Mouse (Mus musculus): Measurements from ENCODE around the gene Tmem25. TPM values are rescaled to one million over a fixed set of nuclear protein-coding genes. Genes with fewer than 3 reads are reported as not detected.

Tmem25 gene
- polyA plus RNA-seq, 2 experiments, result 2.5 to 7.2 TPM

DNA sequence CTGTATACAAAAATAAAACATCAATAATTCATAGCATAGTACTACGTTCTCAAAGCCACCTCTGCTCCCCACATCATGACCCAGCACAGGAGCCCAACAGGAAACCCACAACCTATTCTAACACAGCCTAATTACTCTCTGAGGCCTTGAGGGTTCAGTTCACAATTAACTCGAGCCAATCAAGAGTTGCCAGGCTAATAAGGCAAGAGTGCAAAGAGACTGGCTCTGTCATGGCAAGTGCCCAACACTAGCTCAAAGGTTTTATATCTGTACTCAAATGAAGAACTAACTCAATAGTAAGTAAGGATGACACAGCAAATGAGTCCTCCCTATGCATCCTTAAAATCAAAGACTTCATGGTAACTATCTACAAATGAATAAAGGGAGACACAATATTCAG is 31.4 kb upstream of the Tmem25 start:
- Histone ChIP-seq H3K27ac (replicated peaks; ENCODE audit: low read depth, low read length) (no peak overlapping the region), H3K4me3 (replicated peaks; ENCODE audit: low read length) (no peak overlapping the region), H3K9me3 (ENCODE audit: control insufficient read depth, low read length) (no peaks in the 10 kb centered on the region), H3K4me1 (ENCODE audit: control insufficient read depth, insufficient read depth, low read length) (no peaks in the 10 kb centered on the region), H3K4me2 (replicated peaks; ENCODE audit: low read depth, low read length, severe bottlenecking) (no peak overlapping the region), H3K36me3 (ENCODE audit: control insufficient read depth, insufficient read depth, low read length) (peaks cover 98% of the 10 kb centered on the region), H3K27me3 (ENCODE audit: control insufficient read depth, insufficient read depth, low read length) (no peaks in the 10 kb centered on the region), H3K9ac (ENCODE audit: low read depth, low read length, severe bottlenecking) (no peak overlapping the region)
- ATAC-seq (ENCODE audit: low FRiP score, low read depth) (no peak), DNase-seq (ENCODE audit: low spot score) (no peak)
- no peak for TF ChIP-seq POLR2A (IDR thresholded peaks at IDR 0.05; ENCODE audit: borderline replicate concordance, extremely low read depth, insufficient read depth, insufficient read length)
- 81% methylated on average over 2 of the region's 2 CpGs for WGBS

DNA sequence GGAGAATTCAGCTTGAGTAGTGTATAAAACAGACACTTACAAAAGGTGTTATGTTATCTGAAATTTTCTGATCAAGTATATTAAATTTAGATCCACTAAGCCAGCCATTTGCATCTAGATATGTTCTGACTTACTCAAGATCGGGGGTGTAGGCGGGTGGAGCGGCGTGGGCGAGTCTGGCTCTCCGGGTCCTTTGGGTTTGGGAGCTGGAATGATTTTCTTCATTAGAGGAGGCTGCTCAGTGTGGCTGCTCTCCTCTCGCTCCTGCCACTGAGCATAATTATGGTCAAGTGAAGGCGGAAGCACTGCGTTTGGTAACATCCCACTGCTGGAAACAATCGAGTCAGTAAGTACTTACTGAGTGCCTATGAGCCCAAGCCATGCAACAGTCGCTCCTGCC is 29.8 kb upstream of the Tmem25 start:
- TF ChIP-seq POLR2A (IDR thresholded peaks at IDR 0.05; ENCODE audit: borderline replicate concordance, extremely low read depth, insufficient read depth, insufficient read length), result no peak
- 95% methylated on average over 11 of the region's 11 CpGs for whole genome bisulfite sequencing
- Histone ChIP-seq H3K27ac (replicated peaks; ENCODE audit: low read depth, low read length) (no peak overlapping the region), H3K4me1 (ENCODE audit: control insufficient read depth, insufficient read depth, low read length) (no peaks in the 10 kb centered on the region), H3K9me3 (ENCODE audit: control insufficient read depth, low read length) (no peaks in the 10 kb centered on the region), H3K4me2 (replicated peaks; ENCODE audit: low read depth, low read length, severe bottlenecking) (no peak overlapping the region), H3K27me3 (ENCODE audit: control insufficient read depth, insufficient read depth, low read length) (no peaks in the 10 kb centered on the region), H3K36me3 (ENCODE audit: control insufficient read depth, insufficient read depth, low read length) (peaks cover 98% of the 10 kb centered on the region), H3K4me3 (replicated peaks; ENCODE audit: low read length) (no peak overlapping the region), H3K9ac (ENCODE audit: low read depth, low read length, severe bottlenecking) (no peak overlapping the region)
- no peak for DNase-seq (ENCODE audit: low spot score)
- ATAC-seq (ENCODE audit: low FRiP score, low read depth), result no peak

DNA sequence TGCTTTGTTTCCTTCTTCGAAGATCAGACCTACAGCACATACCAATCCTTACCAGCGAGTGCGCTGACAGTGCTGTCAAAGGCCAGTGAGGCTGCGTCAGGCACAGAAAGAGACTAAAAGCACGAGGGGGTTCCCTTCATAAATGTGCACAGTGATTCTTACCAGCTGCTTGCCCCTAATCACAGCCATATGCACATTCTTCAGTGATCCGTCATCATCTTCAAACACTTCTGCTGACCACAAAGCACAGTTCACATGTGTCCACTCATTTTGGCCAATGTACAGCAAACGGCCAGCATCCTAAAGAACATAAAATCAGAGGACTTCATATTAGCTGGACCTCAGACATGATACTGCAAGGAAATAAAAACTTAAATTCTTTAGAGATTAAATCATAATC is 27.6 kb upstream of the Tmem25 start:
- Histone ChIP-seq H3K9me3 (ENCODE audit: control insufficient read depth, low read length) (no peaks in the 10 kb centered on the region), H3K4me1 (ENCODE audit: control insufficient read depth, insufficient read depth, low read length) (no peaks in the 10 kb centered on the region), H3K36me3 (ENCODE audit: control insufficient read depth, insufficient read depth, low read length) (peaks cover 99% of the 10 kb centered on the region), H3K4me3 (replicated peaks; ENCODE audit: low read length) (no peak overlapping the region), H3K9ac (ENCODE audit: low read depth, low read length, severe bottlenecking) (no peak overlapping the region), H3K27me3 (ENCODE audit: control insufficient read depth, insufficient read depth, low read length) (no peaks in the 10 kb centered on the region), H3K27ac (replicated peaks; ENCODE audit: low read depth, low read length) (no peak overlapping the region), H3K4me2 (replicated peaks; ENCODE audit: low read depth, low read length, severe bottlenecking) (no peak overlapping the region)
- 59% methylated on average over 7 of the region's 7 CpGs for WGBS
- no peak for DNase-seq (ENCODE audit: low spot score)
- no peak for ATAC-seq (ENCODE audit: low FRiP score, low read depth)
- no peak for TF ChIP-seq POLR2A (IDR thresholded peaks at IDR 0.05; ENCODE audit: borderline replicate concordance, extremely low read depth, insufficient read depth, insufficient read length)

DNA sequence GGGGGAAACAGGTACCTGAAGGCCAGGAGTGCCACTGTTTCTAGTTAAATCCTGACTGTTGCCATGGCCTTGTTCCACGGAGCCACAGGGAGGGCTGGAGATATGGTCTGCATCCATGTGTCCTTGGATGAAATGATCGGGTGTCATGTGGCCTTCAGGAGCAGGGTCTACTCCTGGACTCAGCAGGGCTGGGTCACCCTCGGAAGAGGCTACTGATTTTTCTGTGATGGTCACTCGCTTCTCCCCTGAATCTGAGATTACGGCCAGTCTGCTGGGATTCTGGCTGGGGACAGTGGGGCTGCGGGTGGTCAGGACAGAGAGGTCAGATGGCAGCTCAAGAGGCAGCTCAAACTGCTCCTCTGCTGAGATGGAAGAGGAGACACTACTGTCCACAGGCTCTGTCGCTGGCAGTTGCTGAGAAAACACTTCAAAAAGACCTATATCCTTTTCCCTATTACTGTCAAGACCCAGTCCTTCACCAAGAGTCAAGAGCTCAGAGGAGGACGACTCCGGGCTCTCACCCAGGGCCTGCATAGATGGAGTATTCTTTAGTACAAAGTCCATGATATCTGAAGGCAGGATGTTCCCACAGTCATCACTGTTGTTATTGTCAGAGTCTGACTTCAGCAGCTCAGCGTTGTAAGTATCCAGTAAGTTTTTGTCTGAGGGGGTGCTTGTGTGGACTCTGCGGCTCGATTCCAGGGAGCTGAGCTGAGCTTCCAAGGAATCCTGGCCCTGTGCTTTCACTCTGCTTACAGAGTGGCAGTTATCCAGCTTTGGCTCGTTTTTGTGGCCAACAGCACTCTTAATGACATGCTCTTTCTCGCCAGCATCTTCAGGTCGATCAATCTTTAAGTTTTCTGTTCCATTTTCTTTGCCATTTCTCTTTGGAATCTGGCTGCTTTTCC is 21.1 kb upstream of the Tmem25 start:
- no peak overlapping the region for H3K27ac ChIP-seq (replicated peaks; ENCODE audit: low read depth, low read length)
- H3K9ac ChIP-seq (ENCODE audit: low read depth, low read length, severe bottlenecking), result no peak overlapping the region
- no peaks in the 10 kb centered on the region for H3K9me3 ChIP-seq (ENCODE audit: control insufficient read depth, low read length)
- ATAC-seq (ENCODE audit: low FRiP score, low read depth), result no peak
- H3K27me3 ChIP-seq (ENCODE audit: control insufficient read depth, insufficient read depth, low read length), result no peaks in the 10 kb centered on the region
- H3K4me2 ChIP-seq (replicated peaks; ENCODE audit: low read depth, low read length, severe bottlenecking), result no peak overlapping the region
- peaks cover 99% of the 10 kb centered on the region for H3K36me3 ChIP-seq (ENCODE audit: control insufficient read depth, insufficient read depth, low read length)
- H3K4me1 ChIP-seq (ENCODE audit: control insufficient read depth, insufficient read depth, low read length), result no peaks in the 10 kb centered on the region
- H3K4me3 ChIP-seq (replicated peaks; ENCODE audit: low read length), result no peak overlapping the region
- 94% methylated on average over 15 of the region's 15 CpGs for WGBS
- no peak for TF ChIP-seq POLR2A (IDR thresholded peaks at IDR 0.05; ENCODE audit: borderline replicate concordance, extremely low read depth, insufficient read depth, insufficient read length)
- no peak for DNase-seq (ENCODE audit: low spot score)

DNA sequence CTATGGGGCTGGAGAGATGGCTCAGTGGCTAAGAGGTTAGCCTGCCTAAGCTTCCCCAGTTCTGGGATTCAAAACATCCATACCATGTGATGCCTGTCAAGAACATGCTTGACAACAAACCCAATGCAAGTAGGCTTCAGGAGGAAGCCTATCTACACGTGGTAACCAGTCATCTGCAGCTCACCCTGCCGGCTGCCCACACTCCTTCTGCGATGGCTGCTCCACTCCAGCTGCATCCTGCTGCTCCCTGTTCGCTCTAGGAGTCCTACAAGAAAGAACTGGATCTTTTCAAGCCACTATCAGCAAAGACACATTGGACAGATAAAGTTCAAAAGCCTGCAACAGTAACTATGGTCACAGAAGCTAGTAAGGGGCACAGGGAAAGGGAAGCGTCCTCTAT is 18.4 kb upstream of the Tmem25 start:
- ATAC-seq (ENCODE audit: low FRiP score, low read depth), result no peak
- 83% methylated on average over 5 of the region's 5 CpGs for WGBS
- H3K27ac ChIP-seq (replicated peaks; ENCODE audit: low read depth, low read length), result no peak overlapping the region

More for the DNA sequence above, 18.4 kb upstream of the Tmem25 start:
- Histone ChIP-seq H3K4me1 (ENCODE audit: control insufficient read depth, insufficient read depth, low read length) (no peaks in the 10 kb centered on the region), H3K4me3 (replicated peaks; ENCODE audit: low read length) (no peak overlapping the region), H3K4me2 (replicated peaks; ENCODE audit: low read depth, low read length, severe bottlenecking) (no peak overlapping the region), H3K27me3 (ENCODE audit: control insufficient read depth, insufficient read depth, low read length) (no peaks in the 10 kb centered on the region), H3K9me3 (ENCODE audit: control insufficient read depth, low read length) (no peaks in the 10 kb centered on the region), H3K36me3 (ENCODE audit: control insufficient read depth, insufficient read depth, low read length) (peaks cover 99% of the 10 kb centered on the region), H3K9ac (ENCODE audit: low read depth, low read length, severe bottlenecking) (no peak overlapping the region)
- DNase-seq (ENCODE audit: low spot score), result no peak
- no peak for TF ChIP-seq POLR2A (IDR thresholded peaks at IDR 0.05; ENCODE audit: borderline replicate concordance, extremely low read depth, insufficient read depth, insufficient read length)
